Mouse (Mus musculus): ENCODE data around the gene Trpm6. TPM values are rescaled to one million over a fixed set of nuclear protein-coding genes. Genes with fewer than 3 reads are reported as not detected.

Gene Trpm6
- polyA plus RNA-seq, 1 experiment from 2014 or later: not detected

DNA sequence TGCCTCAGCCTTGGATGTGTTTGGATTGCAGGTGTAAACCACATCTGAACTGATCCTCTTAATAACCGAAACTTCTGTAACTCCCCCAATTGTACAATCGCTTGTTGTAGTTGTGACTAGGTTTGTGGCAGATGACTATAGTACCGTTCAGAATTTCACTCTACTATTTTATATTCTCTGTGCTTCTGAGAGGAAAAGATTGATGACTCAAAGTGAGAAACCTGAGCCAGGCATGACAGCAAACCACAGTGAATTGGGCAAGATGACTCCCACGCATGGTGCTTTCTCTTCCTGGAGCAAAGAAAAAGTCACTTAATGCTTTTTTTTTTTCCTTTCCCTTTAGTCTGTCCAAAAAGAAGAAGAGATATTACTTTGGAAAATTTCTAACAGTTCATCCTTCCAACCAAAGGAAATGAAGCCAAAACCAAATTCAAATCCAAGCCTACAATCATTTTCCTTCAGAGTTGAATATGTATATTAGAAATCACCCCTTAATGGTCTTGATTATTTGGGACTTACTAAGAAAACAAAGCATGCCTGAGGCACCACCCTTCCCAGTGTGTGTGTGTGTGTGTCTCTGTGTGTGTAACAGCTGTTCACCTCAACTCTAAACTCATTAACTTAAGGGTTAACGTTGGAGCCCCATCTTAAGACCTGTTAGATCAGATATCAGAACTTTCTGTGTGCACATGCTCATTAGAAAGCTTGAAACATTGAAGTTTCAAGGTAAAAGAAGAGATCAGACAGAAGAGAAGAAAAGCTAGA lies 3.0 kb upstream of the Trpm6 start:
- WGBS (ENCODE audit: missing documents): 62% methylated on average over 4 of the region's 5 CpGs
- Histone ChIP-seq H3K27ac (no peak overlapping the region), H3K4me3 (ENCODE audit: inconsistent target) (no peak overlapping the region), H3K36me3 (ENCODE audit: inconsistent target) (no peaks in the 10 kb centered on the region), H3K79me2 (ENCODE audit: inconsistent target) (no peaks in the 10 kb centered on the region)

DNA sequence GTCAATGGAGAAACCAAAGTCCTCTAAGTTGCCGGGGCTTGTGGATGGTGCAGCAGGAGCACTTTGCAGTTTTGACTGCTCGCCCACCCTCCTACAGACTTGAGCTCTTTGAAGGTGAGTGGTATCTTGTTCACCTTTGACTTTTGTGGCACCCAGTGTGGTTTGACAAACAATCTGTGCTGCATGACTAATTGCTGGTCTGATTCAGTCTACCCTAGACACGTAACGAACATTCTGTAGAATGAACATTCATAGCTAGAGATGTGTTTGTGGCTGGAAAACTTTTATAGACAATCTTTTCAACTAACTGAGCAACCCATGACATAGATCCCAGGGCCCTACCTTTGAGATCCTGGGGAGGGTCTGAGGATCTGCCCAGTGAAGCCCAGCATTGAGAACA lies 2.4 kb upstream of the Trpm6 start:
- no peaks in the 10 kb centered on the region for H3K79me2 ChIP-seq (ENCODE audit: inconsistent target)

DNA sequence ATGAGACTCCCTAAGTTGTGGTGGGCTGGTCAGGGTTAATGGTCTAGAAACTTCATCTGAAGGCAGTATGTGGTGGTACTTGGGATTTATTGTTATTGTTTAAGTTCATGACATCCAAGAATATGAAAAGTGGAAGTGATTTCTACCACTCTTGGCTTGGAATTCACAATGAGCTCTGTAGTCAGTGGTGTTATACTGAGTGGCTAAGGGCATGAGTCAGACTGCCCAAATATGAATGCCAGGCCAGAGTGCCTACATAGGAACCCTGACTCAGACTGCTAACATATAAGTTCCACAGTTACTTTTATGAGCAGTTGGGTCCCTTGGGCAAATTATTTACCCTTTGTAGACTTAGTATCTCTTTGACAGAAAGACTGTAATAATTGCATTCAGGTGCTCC lies 7.4 kb downstream of the Trpm6 start:
- Histone ChIP-seq H3K79me2 (ENCODE audit: inconsistent target) (no peaks in the 10 kb centered on the region), H3K4me3 (ENCODE audit: inconsistent target) (no peak overlapping the region), H3K36me3 (ENCODE audit: inconsistent target) (no peaks in the 10 kb centered on the region), H3K27ac (no peak overlapping the region)

More for the DNA sequence above, 2.4 kb upstream of the Trpm6 start:
- WGBS (ENCODE audit: missing documents): 95% methylated on average over 4 of the region's 4 CpGs
- Histone ChIP-seq H3K4me3 (ENCODE audit: inconsistent target) (no peak overlapping the region), H3K36me3 (ENCODE audit: inconsistent target) (no peaks in the 10 kb centered on the region), H3K27ac (no peak overlapping the region)

DNA sequence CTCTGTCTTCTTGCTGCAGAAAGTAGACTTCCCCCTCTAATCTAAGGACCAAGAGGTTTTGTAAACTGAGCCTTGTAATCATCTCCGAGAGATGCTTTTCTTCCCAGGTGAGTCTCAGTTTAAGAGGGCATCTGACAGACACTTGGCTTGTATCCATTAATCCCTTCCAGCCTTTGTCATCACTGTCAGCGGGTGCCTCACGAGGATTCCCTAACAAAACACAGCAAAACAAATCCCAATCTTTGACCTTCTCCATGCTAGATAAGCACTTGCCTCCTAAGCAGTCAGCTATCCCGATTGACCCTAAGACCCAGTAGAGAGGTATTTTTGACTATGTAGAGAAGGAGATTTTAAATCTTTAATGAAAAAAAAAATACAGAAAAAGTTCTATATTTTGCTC lies 7.9 kb downstream of the Trpm6 start:
- Histone ChIP-seq H3K4me3 (ENCODE audit: inconsistent target) (no peak overlapping the region), H3K79me2 (ENCODE audit: inconsistent target) (no peaks in the 10 kb centered on the region), H3K36me3 (ENCODE audit: inconsistent target) (no peaks in the 10 kb centered on the region), H3K27ac (no peak overlapping the region)
- 96% methylated on average over 4 of the region's 4 CpGs for WGBS (ENCODE audit: missing documents)

DNA sequence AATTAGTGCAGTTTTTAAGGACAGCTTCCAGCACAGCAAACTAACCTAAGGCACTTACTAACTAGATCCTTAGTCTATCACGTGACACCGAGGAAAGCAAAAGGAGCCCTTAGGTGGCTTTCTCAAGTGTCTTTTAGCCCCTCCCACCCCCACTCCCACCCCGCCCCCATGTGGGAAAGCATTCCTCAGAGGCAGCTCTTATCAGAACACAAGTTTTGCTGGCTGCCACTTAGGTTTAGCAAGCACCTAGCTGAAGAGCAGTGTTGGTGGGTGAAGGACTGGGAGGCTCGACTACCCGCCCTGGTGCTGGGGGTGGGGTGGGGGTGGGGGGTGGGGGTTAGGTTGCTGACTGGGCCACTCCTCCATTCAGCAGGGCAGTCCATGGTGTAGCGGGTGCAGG lies 8.5 kb downstream of the Trpm6 start:
- WGBS (ENCODE audit: missing documents): 86% methylated on average over 6 of the region's 6 CpGs
- H3K79me2 ChIP-seq (ENCODE audit: inconsistent target): no peaks in the 10 kb centered on the region
- H3K27ac ChIP-seq: no peak overlapping the region
- no peak overlapping the region for H3K4me3 ChIP-seq (ENCODE audit: inconsistent target)
- no peaks in the 10 kb centered on the region for H3K36me3 ChIP-seq (ENCODE audit: inconsistent target)

DNA sequence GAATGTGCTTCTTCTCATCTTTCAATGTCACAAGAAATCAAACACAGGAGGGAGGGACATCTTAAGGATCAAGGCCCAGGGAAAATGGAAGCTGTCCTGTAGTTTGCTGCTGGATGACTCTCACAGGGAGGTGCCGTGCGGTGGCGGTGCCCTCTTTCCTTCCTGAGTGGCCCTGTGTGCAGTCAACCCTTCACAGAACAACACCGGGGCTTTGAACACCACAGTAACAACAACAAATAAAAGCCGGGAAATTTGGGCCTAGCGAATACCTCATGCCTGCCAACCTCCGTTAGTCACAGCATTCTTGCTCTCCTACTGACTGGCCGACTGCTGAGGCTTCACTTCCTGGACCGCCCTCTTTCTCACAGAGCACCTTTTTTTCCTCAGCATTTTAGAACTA lies 9.1 kb downstream of the Trpm6 start:
- H3K27ac ChIP-seq: no peak overlapping the region
- H3K4me3 ChIP-seq (ENCODE audit: inconsistent target): no peak overlapping the region
- no peaks in the 10 kb centered on the region for H3K79me2 ChIP-seq (ENCODE audit: inconsistent target)
- 82% methylated on average over 8 of the region's 9 CpGs for WGBS (ENCODE audit: missing documents)
- H3K36me3 ChIP-seq (ENCODE audit: inconsistent target): no peaks in the 10 kb centered on the region

DNA sequence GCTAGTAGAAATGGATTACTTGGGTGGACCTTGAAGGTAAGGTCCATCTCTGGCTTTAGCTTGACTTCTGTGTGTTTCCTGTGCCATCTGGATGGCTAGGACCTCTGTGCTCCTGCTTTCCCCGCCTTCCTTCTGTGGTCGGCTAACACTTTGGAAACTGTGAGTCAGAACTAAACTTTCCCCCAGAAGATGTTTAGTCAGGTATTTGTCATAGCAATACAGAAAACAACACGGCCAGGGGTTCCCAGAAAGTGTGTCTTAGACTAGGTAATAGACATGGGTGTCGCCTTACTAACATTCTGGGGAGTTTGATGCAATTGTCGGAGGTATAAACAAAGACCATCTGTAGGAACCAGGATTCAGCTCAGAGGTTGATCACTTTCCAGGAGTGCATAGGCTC lies 16.6 kb downstream of the Trpm6 start:
- H3K36me3 ChIP-seq (ENCODE audit: inconsistent target): no peaks in the 10 kb centered on the region
- no peaks in the 10 kb centered on the region for H3K79me2 ChIP-seq (ENCODE audit: inconsistent target)
- no peak overlapping the region for H3K27ac ChIP-seq
- WGBS (ENCODE audit: missing documents): 91% methylated on average over 5 of the region's 5 CpGs
- no peak overlapping the region for H3K4me3 ChIP-seq (ENCODE audit: inconsistent target)

DNA sequence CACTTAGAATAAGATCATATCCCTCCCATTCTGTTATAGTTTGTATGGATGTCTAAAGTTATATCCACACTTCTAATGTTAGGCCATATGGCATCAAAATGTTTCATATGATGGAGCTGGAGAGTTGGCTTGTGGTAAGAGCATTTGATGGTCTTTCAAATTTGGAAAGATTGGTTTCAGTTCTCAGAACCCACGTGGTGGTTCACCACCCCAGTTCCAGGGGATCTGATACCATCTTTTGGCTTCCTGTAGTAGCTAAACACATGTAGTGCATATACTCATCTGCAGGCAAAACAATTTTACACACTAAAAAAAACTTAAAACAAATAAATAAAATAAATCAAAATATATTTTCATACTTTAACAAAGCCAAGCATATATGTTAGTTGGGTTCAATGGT lies 21.3 kb downstream of the Trpm6 start:
- no peaks in the 10 kb centered on the region for H3K79me2 ChIP-seq (ENCODE audit: inconsistent target)
- H3K4me3 ChIP-seq (ENCODE audit: inconsistent target): no peak overlapping the region
- H3K36me3 ChIP-seq (ENCODE audit: inconsistent target): no peaks in the 10 kb centered on the region
- 0% methylated on average over 1 of the region's 1 CpGs for WGBS (ENCODE audit: missing documents)
- no peak overlapping the region for H3K27ac ChIP-seq

DNA sequence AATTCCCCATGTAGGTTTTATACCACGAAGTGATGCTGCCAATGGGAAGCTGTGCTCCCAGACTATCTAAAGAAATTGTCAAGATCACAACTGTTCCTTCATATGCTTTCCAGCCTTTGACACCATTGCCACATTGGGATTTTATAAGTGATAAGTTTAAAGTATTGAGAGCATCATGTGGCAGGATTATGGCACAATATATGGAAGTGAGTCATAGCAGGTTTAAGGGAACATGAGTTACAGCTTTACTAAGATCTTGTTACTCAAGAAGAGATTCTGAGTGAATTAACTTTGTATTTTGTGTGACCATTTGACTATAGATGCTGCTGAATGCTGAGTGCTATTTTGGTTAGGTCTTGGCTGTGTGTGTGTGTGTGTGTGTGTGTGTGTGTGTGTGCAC lies 21.8 kb downstream of the Trpm6 start:
- H3K79me2 ChIP-seq (ENCODE audit: inconsistent target): no peaks in the 10 kb centered on the region
- H3K27ac ChIP-seq: no peak overlapping the region
- H3K4me3 ChIP-seq (ENCODE audit: inconsistent target): no peak overlapping the region
- 67% methylated on average over 1 of the region's 1 CpGs for WGBS (ENCODE audit: missing documents)
- H3K36me3 ChIP-seq (ENCODE audit: inconsistent target): no peaks in the 10 kb centered on the region

DNA sequence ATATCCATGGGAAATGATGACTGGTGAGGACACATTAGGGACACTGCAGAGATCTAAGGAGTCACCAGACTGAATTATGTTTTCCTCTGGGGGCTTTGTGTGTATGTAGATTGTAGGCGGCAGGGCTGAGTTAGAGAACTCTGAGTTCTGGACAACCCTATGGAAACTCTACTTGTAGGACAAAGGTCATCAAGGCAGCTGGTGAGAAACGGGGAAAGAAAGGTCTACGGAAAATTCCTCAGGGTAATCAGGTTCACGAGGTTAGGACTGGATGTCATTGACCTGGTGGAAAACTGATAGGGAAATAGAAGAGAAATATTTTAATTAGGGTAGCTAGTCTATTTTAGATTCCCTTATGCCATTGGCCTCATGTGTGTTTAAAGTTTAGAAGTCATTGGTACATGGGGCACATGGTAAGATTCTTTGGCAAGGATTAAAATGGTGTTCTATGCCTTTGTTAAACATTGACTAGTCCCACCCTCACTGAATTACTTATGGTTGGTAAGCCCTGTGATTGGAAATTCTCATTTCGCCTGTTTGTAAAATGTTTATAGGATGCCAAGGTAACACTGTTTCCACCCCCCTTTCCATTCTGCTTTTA lies 23.2 kb downstream of the Trpm6 start:
- H3K79me2 ChIP-seq (ENCODE audit: inconsistent target): no peaks in the 10 kb centered on the region
- no peaks in the 10 kb centered on the region for H3K36me3 ChIP-seq (ENCODE audit: inconsistent target)
- 90% methylated on average over 5 of the region's 5 CpGs for WGBS (ENCODE audit: missing documents)
- no peak overlapping the region for H3K4me3 ChIP-seq (ENCODE audit: inconsistent target)
- no peak overlapping the region for H3K27ac ChIP-seq

DNA sequence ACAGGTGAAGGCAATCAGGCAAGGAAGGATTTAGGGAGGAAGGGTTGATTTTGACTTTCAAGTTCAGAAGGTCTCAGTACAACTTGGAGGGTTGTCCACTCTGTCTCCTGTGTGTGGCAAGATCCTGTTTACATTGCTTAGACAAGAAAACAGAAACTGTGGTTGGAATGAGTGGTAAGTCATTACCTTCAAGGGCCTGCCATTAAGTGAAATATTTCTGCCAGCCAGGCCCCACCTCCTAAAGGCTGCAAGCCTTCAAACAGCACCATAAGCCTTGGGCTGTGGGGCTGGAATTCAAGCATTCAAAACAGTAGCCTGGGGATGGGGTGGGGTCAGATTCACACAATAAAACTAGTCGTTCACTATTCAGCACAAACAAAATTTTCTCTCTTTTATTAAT lies 24.3 kb downstream of the Trpm6 start:
- Histone ChIP-seq H3K4me3 (ENCODE audit: inconsistent target) (no peak overlapping the region), H3K79me2 (ENCODE audit: inconsistent target) (no peaks in the 10 kb centered on the region), H3K27ac (no peak overlapping the region), H3K36me3 (ENCODE audit: inconsistent target) (no peaks in the 10 kb centered on the region)
- WGBS (ENCODE audit: missing documents): 47% methylated on average over 1 of the region's 1 CpGs

DNA sequence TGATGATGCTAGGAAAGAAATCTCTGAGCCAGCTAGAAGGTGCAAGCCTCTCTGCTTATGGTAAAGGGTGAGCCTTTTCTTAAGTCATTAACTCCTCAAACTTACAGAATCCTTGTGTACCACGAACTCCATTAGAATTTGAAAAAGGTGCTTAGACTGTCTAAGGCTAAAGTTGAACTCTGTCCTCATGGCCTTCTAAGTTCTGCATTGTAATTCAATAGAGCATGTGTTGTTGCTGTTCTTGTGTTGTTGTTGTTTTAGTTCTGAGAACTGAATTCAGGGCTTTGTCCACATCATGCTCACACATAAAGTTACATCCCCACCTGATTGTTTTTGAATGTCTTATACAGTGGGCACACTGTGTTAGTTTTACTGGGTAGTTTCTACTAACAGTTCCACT lies 49.9 kb downstream of the Trpm6 start:
- Histone ChIP-seq H3K27ac (no peak overlapping the region), H3K4me3 (ENCODE audit: inconsistent target) (no peak overlapping the region), H3K79me2 (ENCODE audit: inconsistent target) (no peaks in the 10 kb centered on the region), H3K36me3 (ENCODE audit: inconsistent target) (no peaks in the 10 kb centered on the region)
- 81% methylated on average over 1 of the region's 1 CpGs for WGBS (ENCODE audit: missing documents)

DNA sequence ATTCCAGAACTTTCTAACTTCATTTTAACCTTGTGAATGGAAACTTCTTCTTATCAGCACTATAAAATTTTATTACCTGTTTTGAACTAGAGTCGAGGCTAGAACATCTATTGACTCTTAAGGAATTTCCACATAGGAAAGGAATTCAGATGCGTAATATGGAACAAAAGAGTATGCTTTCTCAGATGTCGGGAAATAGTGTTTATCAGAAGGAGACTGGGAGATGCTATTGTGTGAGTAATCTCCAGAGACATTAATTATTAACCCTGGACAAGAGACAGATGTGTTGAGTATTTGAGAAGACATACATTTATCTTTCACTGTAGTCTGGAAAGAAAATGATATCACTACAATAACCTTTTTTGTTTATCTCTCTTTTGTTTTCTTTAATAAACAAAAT lies 61.5 kb downstream of the Trpm6 start:
- no peak overlapping the region for H3K4me3 ChIP-seq (ENCODE audit: inconsistent target)
- H3K79me2 ChIP-seq (ENCODE audit: inconsistent target): no peaks in the 10 kb centered on the region
- H3K36me3 ChIP-seq (ENCODE audit: inconsistent target): no peaks in the 10 kb centered on the region
- WGBS (ENCODE audit: missing documents): 83% methylated on average over 3 of the region's 3 CpGs
- H3K27ac ChIP-seq: no peak overlapping the region

DNA sequence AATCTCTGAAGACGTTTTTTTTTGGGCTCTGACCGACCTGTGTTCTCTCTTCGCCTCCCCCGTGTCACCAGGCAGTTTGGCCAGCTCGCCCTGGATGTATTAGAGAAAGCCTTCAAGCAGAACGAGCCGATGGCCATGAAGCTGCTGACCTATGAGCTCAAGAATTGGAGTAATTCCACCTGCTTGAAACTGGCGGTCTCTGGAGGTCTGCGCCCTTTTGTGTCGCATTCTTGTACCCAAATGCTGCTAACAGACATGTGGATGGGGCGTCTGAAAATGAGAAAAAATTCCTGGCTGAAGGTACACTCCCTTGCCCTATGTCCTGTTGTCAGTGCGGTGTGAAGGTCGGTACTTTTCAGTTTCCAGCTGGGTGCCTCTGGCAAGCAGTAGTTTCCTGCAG lies 65.4 kb downstream of the Trpm6 start:
- 82% methylated on average over 13 of the region's 13 CpGs for WGBS (ENCODE audit: missing documents)
- H3K36me3 ChIP-seq (ENCODE audit: inconsistent target): no peaks in the 10 kb centered on the region
- no peaks in the 10 kb centered on the region for H3K79me2 ChIP-seq (ENCODE audit: inconsistent target)
- H3K4me3 ChIP-seq (ENCODE audit: inconsistent target): no peak overlapping the region
- H3K27ac ChIP-seq: no peak overlapping the region

DNA sequence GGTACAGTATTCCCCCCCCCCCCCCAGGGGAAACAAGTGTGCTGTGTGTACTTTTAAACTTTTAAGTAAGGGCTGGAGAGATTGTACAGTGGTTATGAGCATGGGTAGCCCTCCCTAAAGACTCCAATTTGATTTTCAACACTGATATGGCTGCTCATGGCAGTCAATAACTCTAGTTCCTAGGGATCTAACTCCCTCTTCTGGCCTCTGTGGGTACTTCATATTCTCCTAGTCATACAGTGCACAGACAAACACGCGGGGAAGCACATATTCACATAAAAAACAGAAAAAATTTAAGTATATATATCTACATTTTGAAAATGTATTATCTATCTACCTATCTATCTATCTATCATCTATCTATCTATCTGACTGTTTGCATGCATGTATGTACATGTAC lies 67.6 kb downstream of the Trpm6 start:
- WGBS (ENCODE audit: missing documents): 85% methylated on average over 2 of the region's 2 CpGs
- Histone ChIP-seq H3K4me3 (ENCODE audit: inconsistent target) (no peak overlapping the region), H3K79me2 (ENCODE audit: inconsistent target) (no peaks in the 10 kb centered on the region), H3K36me3 (ENCODE audit: inconsistent target) (no peaks in the 10 kb centered on the region), H3K27ac (no peak overlapping the region)

DNA sequence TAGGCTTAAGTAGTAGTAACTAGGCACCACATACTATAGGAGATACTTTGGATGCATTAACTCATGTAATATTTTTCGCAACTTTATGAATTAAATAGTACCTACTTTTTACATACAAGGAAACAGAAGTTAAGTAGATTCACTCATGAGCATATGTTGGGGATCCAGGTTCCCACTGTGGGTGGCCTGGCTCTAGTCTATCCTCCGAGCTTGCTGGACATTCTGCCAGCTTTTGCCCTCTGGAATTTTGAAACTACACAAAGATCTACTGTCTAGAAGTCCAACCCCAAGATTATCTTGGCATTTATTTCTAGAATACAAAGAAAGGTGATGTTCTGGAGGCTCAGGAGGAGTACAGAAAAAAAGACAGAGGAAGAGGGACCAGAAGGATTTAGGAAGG lies 78.8 kb downstream of the Trpm6 start:
- Histone ChIP-seq H3K4me3 (ENCODE audit: inconsistent target) (no peak overlapping the region), H3K79me2 (ENCODE audit: inconsistent target) (no peaks in the 10 kb centered on the region), H3K36me3 (ENCODE audit: inconsistent target) (no peaks in the 10 kb centered on the region), H3K27ac (no peak overlapping the region)
- WGBS (ENCODE audit: missing documents): 88% methylated on average over 2 of the region's 2 CpGs

All from macrophage (primary cell).